Mouse (Mus musculus) brain, embryonic 14.5 days (tissue): ENCODE results near the gene Mast4.

Experiments used
- CTCF ChIP-seq: fragments of 200-500 bp; IDR thresholded peaks from 2 replicates; pipeline ENCODE4 v1.5.1; 2012; ENCODE audit warnings: inconsistent platforms, mild to moderate bottlenecking, moderate library complexity, borderline replicate concordance; ENCODE audit not compliant: insufficient read depth, insufficient read length; ENCODE audit errors: extremely low read depth
- POLR2A ChIP-seq: fragments of 200-500 bp; IDR thresholded peaks from 2 replicates; pipeline ENCODE4 v1.6.1; 2012; ENCODE audit warnings: mild to moderate bottlenecking, inconsistent platforms, borderline replicate concordance; ENCODE audit not compliant: poor library complexity, insufficient read depth, insufficient read length, severe bottlenecking; ENCODE audit errors: extremely low read depth

DNA sequence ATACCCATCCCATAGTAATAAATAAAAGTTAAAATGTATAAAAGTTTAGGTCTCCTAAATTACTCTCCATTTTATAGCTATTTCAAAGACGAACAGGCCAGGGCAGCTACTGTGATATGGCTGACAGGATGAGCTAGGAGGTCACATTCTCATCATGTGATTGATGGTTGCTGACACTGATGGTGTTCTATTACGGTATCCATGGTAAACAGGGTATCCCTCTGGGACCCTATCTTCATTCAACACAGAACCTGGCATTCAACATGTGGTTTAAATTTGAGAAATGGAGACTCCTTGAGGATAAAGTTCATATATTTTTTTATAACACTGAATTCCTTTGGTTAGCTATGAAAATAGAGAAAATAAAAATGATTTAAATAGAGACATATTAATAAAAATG, 471.3 kb downstream of the Mast4 start:
- TF ChIP-seq POLR2A, result no peak
- no peak for TF ChIP-seq CTCF
